Mouse (Mus musculus): ENCODE results near the gene Polr1c.
A peak's percentile ranks its signal among the peaks of the same experiment; 100 is the strongest.

Polr1c gene

GRCm38 (mm10) chr17:46265502-46265901, 17.6 kb upstream of the Polr1c start:
- no peak for DNase-seq

GRCm38 (mm10) chr17:46262201-46262694, 14.4 kb upstream of the Polr1c start:
- no peak for DNase-seq

- no peak for DNase-seq
Observed at GRCm38 (mm10) chr17:46259675-46260074, 11.8 kb upstream of the Polr1c start.

- DNase-seq, result no peak
Observed at GRCm38 (mm10) chr17:46258279-46259053, 10.6 kb upstream of the Polr1c start.

- DNase-seq, result no peak
Observed at GRCm38 (mm10) chr17:46255147-46255546, 7.3 kb upstream of the Polr1c start.

GRCm38 (mm10) chr17:46254106-46254505, 6.3 kb upstream of the Polr1c start:
- no peak for DNase-seq

- DNase-seq, result peak; percentile 92
Observed at GRCm38 (mm10) chr17:46253452-46254084, 5.7 kb upstream of the Polr1c start, which contains the start of gene Lrrc73. TSS of gene Lrrc73 (plus strand) at chr17:46253531.

GRCm38 (mm10) chr17:46252571-46253451, 5.0 kb upstream of the Polr1c start:
- no peak for DNase-seq

- no peak for DNase-seq
Observed at GRCm38 (mm10) chr17:46251174-46251573, 3.3 kb upstream of the Polr1c start.

- no peak for DNase-seq
Observed at GRCm38 (mm10) chr17:46248189-46248522, 302 bp upstream of the Polr1c start.

- DNase-seq, result peak; percentile 8
Observed at GRCm38 (mm10) chr17:46244579-46244978, 3.3 kb downstream of the Polr1c start.

GRCm38 (mm10) chr17:46243624-46244023, 4.2 kb downstream of the Polr1c start:
- no peak for DNase-seq

- DNase-seq, result no peak
Observed at GRCm38 (mm10) chr17:46242993-46243392, 4.9 kb downstream of the Polr1c start.

- no peak for DNase-seq
Observed at GRCm38 (mm10) chr17:46242274-46242673, 5.6 kb downstream of the Polr1c start.

- DNase-seq, result no peak
Observed at GRCm38 (mm10) chr17:46241471-46241870, 6.4 kb downstream of the Polr1c start.

- DNase-seq, result no peak
Observed at GRCm38 (mm10) chr17:46239516-46240114, 8.2 kb downstream of the Polr1c start.

GRCm38 (mm10) chr17:46237480-46237879, 10.4 kb downstream of the Polr1c start:
- no peak for DNase-seq

- no peak for DNase-seq
Observed at GRCm38 (mm10) chr17:46237079-46237478, 10.8 kb downstream of the Polr1c start.

GRCm38 (mm10) chr17:46236067-46236466, 11.8 kb downstream of the Polr1c start:
- no peak for DNase-seq

- DNase-seq, result no peak
Observed at GRCm38 (mm10) chr17:46227576-46227975, 20.3 kb downstream of the Polr1c start.

- no peak for DNase-seq
Observed at GRCm38 (mm10) chr17:46221601-46222000, 26.3 kb downstream of the Polr1c start.

GRCm38 (mm10) chr17:46210550-46210949, 37.3 kb downstream of the Polr1c start:
- DNase-seq, result no peak

- DNase-seq, result no peak
Observed at GRCm38 (mm10) chr17:46206676-46207075, 41.2 kb downstream of the Polr1c start.
